ENCODE assay signal across 31 mouse cellular contexts in the genomic region with DNA sequence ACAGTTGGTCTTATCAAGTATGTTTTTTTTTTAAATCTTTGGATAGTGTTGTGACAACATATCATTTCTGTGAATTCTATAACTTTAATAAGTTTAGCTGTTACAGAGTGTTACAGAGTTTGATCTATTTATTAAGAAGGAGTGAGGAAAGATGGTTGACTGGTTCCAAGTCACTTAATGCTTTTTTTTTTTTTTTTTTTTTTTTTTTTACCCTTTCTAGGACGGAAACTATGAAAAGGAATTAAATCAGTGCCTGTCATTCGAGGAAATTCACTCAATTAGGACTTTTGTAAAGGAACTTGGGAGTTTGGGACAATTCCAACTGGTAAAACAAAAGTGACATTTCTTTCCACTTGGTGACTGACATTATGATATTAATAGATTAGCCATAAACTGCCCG.
"Had no signal": no experiment of that assay in that cellular context is flagged by ENCODE, and none has a peak within 500 bp of the region (broad histone marks: within the 10 kb centered on the region; RNA-seq: fewer than 3 reads in every experiment).

No protein-coding gene starts in this region.

- H3K36me3 ChIP-seq: liver, embryonic 12.5 days; liver, embryonic 13.5 days; liver, embryonic 15.5 days; lung, embryonic 15.5 days; midbrain, embryonic 10.5 days; midbrain, embryonic 12.5 days; midbrain, embryonic 13.5 days; midbrain, embryonic 15.5 days; neural tube, embryonic 12.5 days had no signal

- H3K9ac ChIP-seq: limb, embryonic 12.5 days; limb, embryonic 13.5 days; limb, embryonic 15.5 days; liver, embryonic 12.5 days; liver, embryonic 13.5 days; liver, embryonic 14.5 days; liver, embryonic 15.5 days; liver, postnatal 0 days; lung, embryonic 14.5 days; lung, embryonic 15.5 days; midbrain, embryonic 12.5 days; midbrain, embryonic 13.5 days; midbrain, embryonic 15.5 days; neural tube, embryonic 12.5 days had no signal

- H3K4me3 ChIP-seq: left cerebral cortex, adult 2 months; limb, embryonic 10.5 days; limb, embryonic 12.5 days; limb, embryonic 13.5 days; limb, embryonic 15.5 days; liver, embryonic 12.5 days; liver, embryonic 13.5 days; liver, embryonic 15.5 days; lung, embryonic 15.5 days; megakaryocyte, embryonic 14.5 days; midbrain, embryonic 10.5 days; midbrain, embryonic 12.5 days; midbrain, embryonic 13.5 days; midbrain, embryonic 15.5 days; myocyte; neural tube, embryonic 12.5 days had no signal

- H3K27me3 ChIP-seq: limb, embryonic 12.5 days; limb, embryonic 13.5 days; limb, embryonic 15.5 days; liver, embryonic 12.5 days; liver, embryonic 13.5 days; liver, embryonic 15.5 days; lung, embryonic 15.5 days; megakaryocyte, embryonic 14.5 days; midbrain, embryonic 12.5 days; midbrain, embryonic 13.5 days; midbrain, embryonic 15.5 days; neural tube, embryonic 12.5 days had no signal

- DNase-seq: left cerebral cortex, postnatal 4 days; liver; liver, embryonic 13.5 days; liver, postnatal 0 days; lung, adult 18-20 months; lung, adult 2 months; lung, embryonic 14.5 days; lung, postnatal 10 days; lung, postnatal 14 days; lung, postnatal 36 days; lung, postnatal 4 days; midbrain, embryonic 14.5 days had no signal

- H3K27ac ChIP-seq: left cerebral cortex, adult 2 months; limb, embryonic 10.5 days; limb, embryonic 12.5 days; limb, embryonic 13.5 days; limb, embryonic 15.5 days; liver, embryonic 12.5 days; liver, embryonic 13.5 days; liver, embryonic 14.5 days; liver, embryonic 15.5 days; lung, embryonic 15.5 days; macrophage; midbrain, embryonic 10.5 days; midbrain, embryonic 12.5 days; midbrain, embryonic 13.5 days; midbrain, embryonic 15.5 days; neural tube, embryonic 12.5 days had no signal

- H3K4me1 ChIP-seq: limb, embryonic 10.5 days; limb, embryonic 12.5 days; limb, embryonic 13.5 days; limb, embryonic 15.5 days; liver, embryonic 12.5 days; liver, embryonic 13.5 days; liver, embryonic 15.5 days; lung, embryonic 15.5 days; midbrain, embryonic 10.5 days; midbrain, embryonic 12.5 days; midbrain, embryonic 13.5 days; midbrain, embryonic 15.5 days; neural tube, embryonic 12.5 days had no signal

- H3K4me2 ChIP-seq: limb, embryonic 12.5 days; limb, embryonic 13.5 days; limb, embryonic 15.5 days; liver, embryonic 11.5 days; liver, embryonic 12.5 days; liver, embryonic 13.5 days; liver, embryonic 15.5 days; lung, embryonic 14.5 days; lung, embryonic 15.5 days; midbrain, embryonic 12.5 days; midbrain, embryonic 13.5 days; midbrain, embryonic 15.5 days; neural tube, embryonic 12.5 days had no signal

- ATAC-seq: liver, embryonic 12.5 days; liver, postnatal 0 days; lung, postnatal 0 days; midbrain, embryonic 15.5 days had no signal

- H3K9me3 ChIP-seq: limb, embryonic 10.5 days; limb, embryonic 12.5 days; limb, embryonic 13.5 days; limb, embryonic 15.5 days; liver, embryonic 12.5 days; liver, embryonic 13.5 days; liver, embryonic 15.5 days; lung, embryonic 15.5 days; megakaryocyte, embryonic 14.5 days; midbrain, embryonic 10.5 days; midbrain, embryonic 12.5 days; midbrain, embryonic 13.5 days; midbrain, embryonic 15.5 days; neural tube, embryonic 12.5 days had no signal
